Mouse (Mus musculus) ovary, adult 10 weeks (tissue): ENCODE measurements around the gene Nectin1. TPM values are rescaled to one million over a fixed set of nuclear protein-coding genes. Genes with fewer than 3 reads are reported as not detected.

ENCODE experiments used
- polyA plus RNA-seq: library from polyadenylated mRNA; stranded (reverse); fragments of 350-450 nt; fragmentation: Illumina TruSeq; extraction: RNeasy Lipid Tissue Mini Kit (QIAGEN cat#74804); gene quantifications from one replicate; pipeline ENCODE4 v1.2.3, GENCODE M21; 2014

The Nectin1 gene
- 1.9 TPM for polyA plus RNA-seq

GRCm38 (mm10) chr9:43743647-43744137 lies at the start of gene Nectin1:
Gene Nectin1, plus strand, starts transcription at chr9:43743984.

